Mouse (Mus musculus): ENCODE results near the gene Ccdc62. TPM values are rescaled to one million over a fixed set of nuclear protein-coding genes. Genes with fewer than 3 reads are reported as not detected.

Gene Ccdc62
- total RNA-seq, 2 experiments from 2014 or later, result 0.10 to 2.6 TPM

DNA sequence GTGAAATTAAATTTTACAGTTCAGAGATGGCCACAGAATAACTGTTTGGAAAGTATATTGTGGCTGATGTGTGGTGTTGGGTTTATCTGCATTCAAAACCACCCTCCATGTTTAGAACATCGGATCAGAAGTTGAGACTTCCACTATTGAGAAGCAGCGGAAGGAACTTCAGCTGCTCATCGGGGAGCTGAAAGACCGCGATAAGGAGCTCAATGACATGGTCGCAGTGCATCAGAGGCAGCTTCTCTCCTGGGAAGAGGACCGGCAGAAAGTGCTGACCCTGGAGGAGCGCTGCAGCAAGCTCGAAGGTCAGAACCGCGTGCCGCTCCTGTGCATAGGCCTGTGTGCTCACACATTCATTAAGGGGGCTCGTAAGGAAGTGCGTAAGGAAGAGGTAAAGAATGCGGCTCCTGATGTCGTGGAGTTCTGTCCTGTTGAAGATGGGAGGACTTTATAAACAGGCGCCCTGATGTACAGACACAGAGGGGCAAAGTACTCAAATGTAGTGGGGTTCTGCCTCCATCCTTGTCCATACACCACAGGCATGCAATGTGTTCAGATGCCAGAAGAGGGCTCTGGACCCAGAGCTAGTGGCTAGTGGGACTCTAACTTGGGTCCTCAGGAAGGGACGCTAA, 3.6 kb downstream of the Ccdc62 start:
- ATAC-seq (replicated peaks; ENCODE audit: poor library complexity, severe bottlenecking), result no peak; the same call in 1 of the 2 replicates

GRCm38 (mm10) chr5:123935931-123936330, 5.5 kb downstream of the Ccdc62 start:
- no peak for ATAC-seq (replicated peaks; ENCODE audit: poor library complexity, severe bottlenecking)

- ATAC-seq (replicated peaks; ENCODE audit: poor library complexity, severe bottlenecking), result peak; percentile 82
Observed at GRCm38 (mm10) chr5:123938479-123938878, 8.0 kb downstream of the Ccdc62 start.

- no peak for ATAC-seq (replicated peaks; ENCODE audit: poor library complexity, severe bottlenecking)
Observed at GRCm38 (mm10) chr5:123946546-123946945, 16.1 kb downstream of the Ccdc62 start.

GRCm38 (mm10) chr5:123947041-123947761, 16.7 kb downstream of the Ccdc62 start:
- ATAC-seq (replicated peaks; ENCODE audit: poor library complexity, severe bottlenecking), result peak; percentile 37; the same call in 1 of the 2 replicates

DNA sequence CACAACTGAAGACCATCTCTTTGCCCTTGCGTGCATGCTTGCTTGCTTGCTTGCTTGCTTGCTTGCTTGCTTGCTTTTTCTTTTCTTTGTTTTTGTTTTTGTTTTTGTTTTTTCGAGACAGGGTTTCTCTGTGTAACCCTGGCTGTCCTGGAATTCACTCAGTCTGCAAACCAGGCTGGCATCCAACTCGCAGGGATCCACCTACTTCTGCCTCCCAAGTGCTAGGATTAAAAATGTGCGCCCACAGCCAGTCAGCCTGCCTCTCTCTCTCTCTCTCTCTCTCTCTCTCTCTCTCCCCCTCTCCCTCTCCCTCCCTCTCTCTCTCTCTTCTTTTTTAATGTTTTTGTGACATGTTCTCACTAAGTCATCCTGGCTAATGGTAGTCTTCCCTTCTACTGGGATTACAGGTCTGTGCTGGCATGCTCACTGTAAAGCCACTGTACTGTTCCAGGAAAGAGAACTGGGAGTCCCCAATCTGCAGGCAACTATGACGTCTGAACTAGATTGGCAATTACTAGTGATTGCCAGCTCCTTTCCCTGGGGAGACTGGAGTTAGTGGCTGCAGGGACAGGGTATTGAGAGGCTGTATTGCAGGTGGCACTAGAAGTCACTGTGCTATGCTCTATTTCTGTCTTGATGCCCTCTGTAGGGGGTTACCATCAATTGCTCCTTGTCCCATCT, 22.0 kb downstream of the Ccdc62 start:
- ATAC-seq (replicated peaks; ENCODE audit: poor library complexity, severe bottlenecking), result no peak

DNA sequence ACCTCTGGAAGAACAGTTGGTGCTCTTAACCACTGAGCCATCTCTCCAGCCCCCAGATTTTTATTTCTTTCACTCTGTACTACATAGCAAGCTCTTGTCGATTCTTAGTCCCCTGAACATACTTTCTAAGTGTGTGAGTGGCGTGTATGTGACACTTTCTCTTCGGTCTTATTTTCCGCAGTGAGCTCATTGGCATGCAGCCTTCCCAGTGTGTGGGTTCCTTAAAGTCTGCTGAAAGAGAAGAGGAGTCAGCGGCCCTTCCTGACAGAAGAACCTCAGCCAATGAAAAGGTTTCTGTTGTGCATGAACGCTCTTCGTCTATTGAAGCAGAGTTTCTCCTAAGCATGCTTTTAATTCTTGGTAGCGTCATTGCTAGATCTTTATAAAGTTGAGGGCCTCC, 26.7 kb downstream of the Ccdc62 start:
- no peak for ATAC-seq (replicated peaks; ENCODE audit: poor library complexity, severe bottlenecking)

- no peak for ATAC-seq (replicated peaks; ENCODE audit: poor library complexity, severe bottlenecking)
Observed at GRCm38 (mm10) chr5:123959018-123959417, 28.5 kb downstream of the Ccdc62 start.

DNA sequence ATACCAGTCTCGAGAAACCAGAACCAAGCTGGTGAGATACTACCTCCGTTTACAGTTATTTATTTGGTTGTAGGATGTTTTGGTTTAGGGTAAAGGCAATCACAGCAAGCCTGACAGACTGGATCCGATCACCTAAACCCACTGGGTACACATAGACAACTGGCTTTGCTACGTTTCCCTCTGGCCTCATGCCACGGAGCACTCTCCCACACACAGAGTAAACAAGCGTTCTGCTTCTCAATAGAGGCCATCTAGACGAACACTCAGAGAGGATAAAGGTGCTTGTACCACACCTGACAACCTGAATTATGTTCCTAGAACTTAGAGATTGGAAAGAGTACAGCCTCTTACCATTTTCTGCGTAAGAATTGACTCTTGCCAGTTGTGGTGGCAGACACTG, 29.6 kb downstream of the Ccdc62 start:
- ATAC-seq (replicated peaks; ENCODE audit: poor library complexity, severe bottlenecking), result no peak

DNA sequence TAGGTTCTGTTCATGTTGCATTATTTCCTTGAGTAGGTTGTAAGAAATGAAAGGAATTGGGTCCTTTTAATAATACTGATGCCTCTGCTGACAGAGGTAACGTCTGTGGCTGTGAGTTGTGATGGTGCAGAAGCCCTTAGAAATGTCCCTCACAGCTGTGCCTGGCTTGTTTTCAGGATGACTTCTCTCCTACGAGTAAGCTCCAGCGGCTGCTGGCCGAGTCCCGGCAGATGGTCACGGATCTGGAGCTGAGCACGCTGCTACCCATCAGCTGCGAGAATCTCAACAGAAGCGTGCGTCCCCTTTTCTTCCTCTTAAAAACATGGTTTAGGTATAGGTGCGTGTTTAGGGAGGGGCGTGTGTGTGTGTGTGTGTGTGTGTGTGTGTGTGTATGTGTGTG, 30.6 kb downstream of the Ccdc62 start:
- ATAC-seq (replicated peaks; ENCODE audit: poor library complexity, severe bottlenecking), result no peak

DNA sequence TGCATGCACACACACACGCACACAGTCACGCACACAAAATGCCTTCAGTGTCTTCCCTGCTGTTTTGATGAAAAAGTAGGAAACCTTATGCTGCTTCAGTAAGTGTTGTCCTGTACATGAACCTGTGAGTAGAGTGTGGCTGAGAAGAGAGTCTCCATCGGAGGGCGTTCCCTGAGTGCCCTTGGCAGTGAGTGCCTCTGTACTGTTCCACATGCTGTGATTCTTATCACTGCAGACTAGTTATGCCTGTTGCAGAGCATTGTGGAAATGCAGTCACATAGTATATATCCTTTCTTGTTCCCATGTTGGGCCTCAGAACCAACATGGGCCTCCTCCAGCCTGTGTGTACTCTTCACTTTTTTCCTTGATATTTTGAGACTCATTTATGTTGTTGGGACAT, 33.7 kb downstream of the Ccdc62 start:
- no peak for ATAC-seq (replicated peaks; ENCODE audit: poor library complexity, severe bottlenecking)

DNA sequence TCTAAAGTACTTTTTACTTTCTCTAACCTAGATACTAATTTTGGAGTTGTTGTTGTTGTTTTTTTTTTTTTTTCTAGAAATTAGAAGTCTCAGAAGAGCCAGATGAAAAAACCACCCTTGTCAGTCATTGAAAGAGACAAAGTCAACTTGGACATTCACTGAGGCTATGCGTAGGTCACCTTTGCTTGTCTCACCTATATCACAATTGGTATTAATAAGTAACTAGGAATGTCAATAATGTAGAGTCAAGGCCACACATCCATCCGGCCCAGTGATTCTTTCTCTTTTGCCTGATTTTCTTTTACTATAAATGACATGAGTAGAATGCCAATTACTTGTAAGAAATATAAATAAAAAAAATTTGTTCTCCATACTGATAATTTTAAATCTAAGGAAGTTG, 36.3 kb downstream of the Ccdc62 start:
- no peak for ATAC-seq (replicated peaks; ENCODE audit: poor library complexity, severe bottlenecking)

DNA sequence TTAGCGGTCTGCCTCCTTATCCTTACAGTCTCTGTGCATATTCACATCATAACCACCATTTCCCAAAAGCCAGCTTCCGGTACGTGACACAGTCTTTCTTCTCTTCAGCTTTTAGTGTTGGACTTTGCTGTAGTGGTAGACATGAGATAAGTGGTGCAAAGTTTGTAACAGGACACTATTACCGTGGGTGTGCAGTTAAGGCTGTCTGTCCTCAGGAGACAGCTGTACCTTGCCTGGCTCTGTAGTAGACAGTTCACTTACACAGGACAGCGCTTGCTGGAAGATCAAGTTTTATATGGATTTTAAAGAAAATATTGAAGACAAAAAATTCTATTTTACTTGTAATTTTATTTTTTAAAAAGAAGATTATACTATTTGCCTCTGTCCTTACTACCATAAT, 38.0 kb downstream of the Ccdc62 start:
- no peak for ATAC-seq (replicated peaks; ENCODE audit: poor library complexity, severe bottlenecking)

- ATAC-seq (replicated peaks; ENCODE audit: poor library complexity, severe bottlenecking), result no peak
Observed at GRCm38 (mm10) chr5:123969216-123969615, 38.7 kb downstream of the Ccdc62 start.

GRCm38 (mm10) chr5:123970576-123970975, 40.1 kb downstream of the Ccdc62 start:
- no peak for ATAC-seq (replicated peaks; ENCODE audit: poor library complexity, severe bottlenecking)

- ATAC-seq (replicated peaks; ENCODE audit: poor library complexity, severe bottlenecking), result no peak
Observed at GRCm38 (mm10) chr5:123972453-123972852, 42.0 kb downstream of the Ccdc62 start.

GRCm38 (mm10) chr5:123973299-123974178, 43.1 kb downstream of the Ccdc62 start, which contains the start of gene Hip1r:
TSS of gene Hip1r (plus strand) at chr5:123973628.
- peak; percentile 55 for ATAC-seq (replicated peaks; ENCODE audit: poor library complexity, severe bottlenecking)

DNA sequence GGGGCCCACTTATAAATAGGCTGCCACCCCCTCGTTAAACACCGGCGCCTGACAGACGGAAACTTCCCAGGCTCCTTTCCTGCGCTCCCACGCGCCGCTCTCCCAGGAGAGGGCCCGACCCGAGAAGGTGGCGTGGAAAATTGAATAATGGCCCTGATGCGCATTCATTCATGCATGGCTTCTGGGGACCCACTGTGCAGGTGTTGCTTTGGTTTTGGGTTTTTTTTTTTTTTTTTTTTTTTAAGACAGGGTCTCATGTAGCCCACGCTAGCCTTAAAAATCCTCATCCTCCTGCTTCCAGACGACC, 43.7 kb downstream of the Ccdc62 start:
- ATAC-seq (replicated peaks; ENCODE audit: poor library complexity, severe bottlenecking), result no peak

DNA sequence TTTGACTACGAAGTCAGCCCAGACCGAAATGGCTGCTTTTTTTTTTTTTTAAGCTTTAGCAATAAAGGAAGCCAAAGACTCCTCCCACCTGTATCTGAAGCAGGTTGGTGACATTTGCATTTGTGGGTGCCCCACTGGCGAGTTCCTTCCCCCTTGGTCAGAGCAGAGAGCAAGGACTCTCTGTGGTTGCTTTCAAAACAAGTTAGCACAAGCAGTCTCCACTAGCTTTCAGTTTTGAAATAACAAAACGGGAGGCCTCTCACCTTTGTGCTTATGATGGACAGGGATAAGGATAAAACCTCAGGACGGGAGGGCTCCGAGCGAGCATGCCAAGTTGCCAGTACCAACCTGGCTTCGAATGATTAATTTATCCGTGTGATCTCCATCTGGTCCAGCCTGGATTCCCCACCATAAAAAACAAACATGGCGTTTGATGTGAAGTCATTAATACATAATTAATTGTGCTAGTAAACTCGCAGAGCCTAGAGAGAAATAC, 44.2 kb downstream of the Ccdc62 start:
- peak; percentile 69 for ATAC-seq (replicated peaks; ENCODE audit: poor library complexity, severe bottlenecking)

DNA sequence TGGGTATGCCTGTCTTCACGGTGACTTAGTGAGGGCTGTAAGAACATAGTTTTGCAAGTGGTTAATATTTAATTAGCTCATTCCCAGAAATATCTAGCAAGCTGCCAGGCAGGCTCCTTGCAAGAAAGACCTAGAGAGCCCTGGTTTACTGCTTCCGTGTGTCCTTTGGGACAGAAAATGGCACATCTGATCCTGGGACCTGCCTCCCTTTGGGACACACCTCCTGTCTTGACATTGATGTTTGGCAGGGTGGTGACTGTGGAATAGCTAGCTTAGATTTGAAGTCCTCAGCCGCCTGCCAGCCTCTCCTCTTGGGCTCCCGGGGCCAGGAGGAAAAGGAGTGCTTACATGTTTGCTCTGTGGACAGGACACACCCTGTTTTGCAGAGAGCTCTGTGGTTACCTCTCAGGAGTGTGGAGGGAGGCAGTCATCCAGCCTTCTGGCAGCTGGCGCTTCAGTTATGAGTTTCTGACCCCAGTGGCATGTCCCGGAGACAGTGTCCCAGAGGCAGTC, 45.2 kb downstream of the Ccdc62 start:
- no peak for ATAC-seq (replicated peaks; ENCODE audit: poor library complexity, severe bottlenecking)

All from granulocyte monocyte progenitor cell, adult 5-6 weeks (primary cell).